Mouse (Mus musculus) heart, adult 11 months (tissue): ENCODE measurements around the gene Ccdc122.

Source experiments
- DNase-seq: peaks from one replicate; pipeline ENCODE4 v3.0.0; 2022

Ccdc122 gene

DNA sequence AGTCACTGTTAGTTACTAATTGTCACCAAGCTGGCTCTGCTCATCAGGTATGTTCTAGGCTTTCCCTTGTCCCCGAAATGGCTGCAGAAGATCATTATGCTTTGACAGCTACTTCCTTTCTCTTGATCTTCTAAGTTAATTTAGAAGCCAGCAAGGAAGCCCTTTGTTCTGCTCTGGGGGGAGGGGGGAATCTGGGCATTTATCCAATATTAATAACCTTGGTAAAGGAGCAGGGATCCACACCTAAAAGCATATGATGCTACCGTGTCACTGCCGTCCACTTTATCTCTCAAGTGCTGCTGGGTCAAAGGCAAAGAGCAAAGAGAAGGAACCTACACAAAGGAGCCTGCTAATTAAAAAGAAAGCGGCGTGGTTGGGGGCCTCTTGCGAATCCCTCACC lies 100.4 kb downstream of the Ccdc122 start:
- DNase-seq = no peak

DNA sequence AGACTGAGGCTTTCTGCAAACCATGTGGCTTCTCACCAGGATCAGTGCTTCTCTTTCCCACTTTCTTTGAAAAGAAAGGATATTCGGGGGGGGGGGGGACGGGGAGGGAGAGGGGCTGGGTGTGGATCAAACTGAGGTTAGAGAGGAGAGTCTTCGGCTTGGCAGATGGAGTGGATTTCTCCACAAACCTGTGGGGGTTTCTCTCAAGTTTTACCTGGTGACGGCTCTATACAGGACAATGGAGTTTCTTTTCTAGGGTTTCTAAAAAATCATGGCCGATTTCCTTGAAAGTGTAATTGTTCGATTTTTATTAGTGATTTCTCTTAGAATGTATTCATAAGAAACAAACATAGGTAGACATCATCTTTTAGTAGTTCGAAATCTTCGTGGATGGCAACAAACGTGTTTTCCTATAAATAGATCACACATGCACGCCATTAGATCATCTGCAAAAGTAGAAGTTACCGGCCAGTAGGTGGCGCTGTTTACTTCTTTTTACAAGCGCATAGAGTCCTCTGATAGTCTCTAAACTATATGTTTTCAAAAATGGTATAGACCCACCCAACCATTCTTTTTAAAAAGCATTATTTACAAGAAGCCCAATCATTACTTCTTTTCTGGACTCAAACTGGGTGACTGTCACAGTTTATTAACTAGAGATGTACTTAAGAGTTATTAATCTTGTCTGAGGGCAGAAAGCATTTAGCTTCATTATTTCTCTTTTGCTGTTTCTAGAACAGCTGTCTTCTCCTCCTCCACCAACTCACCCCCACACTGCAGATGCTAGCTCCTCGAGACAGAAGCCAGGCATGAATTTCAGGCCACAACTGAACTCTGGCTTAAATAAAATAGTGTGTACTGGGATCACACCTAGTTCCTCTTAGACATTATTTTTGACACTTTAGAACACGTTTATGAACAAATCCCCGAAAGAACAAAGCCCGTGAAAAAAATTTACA lies 105.0 kb downstream of the Ccdc122 start:
- peak; percentile 61 for DNase-seq

GRCm38 (mm10) chr14:77145103-77145502 lies 108.5 kb downstream of the Ccdc122 start:
- DNase-seq = peak; percentile 73

- DNase-seq = no peak
Measured at GRCm38 (mm10) chr14:77147635-77148034, 111.1 kb downstream of the Ccdc122 start.

- DNase-seq = peak; percentile 72
Measured at GRCm38 (mm10) chr14:77150556-77150955, 114.0 kb downstream of the Ccdc122 start.

DNA sequence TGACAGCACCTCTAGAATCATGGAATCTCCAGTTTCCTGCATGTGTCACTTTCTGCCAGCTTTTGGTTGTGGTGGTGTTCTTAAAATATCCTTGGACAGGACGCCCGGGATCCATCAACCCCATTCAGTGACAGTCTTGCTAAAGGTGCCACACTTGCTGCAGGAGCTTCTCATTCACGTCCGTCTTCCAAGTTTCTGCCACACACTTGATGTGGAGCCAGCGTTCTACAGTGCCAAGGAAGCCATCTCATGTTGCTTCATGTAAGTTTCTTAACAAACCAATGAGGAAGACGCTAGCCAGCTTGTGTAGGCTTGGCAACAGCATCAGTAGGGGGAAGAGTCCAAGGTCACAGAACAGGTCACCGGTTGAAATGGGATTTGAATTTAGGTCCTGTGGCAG lies 114.9 kb downstream of the Ccdc122 start:
- DNase-seq = peak; percentile 92

GRCm38 (mm10) chr14:77156222-77156910 lies 119.8 kb downstream of the Ccdc122 start, which contains the start of gene Enox1:
Enox1 (plus strand) TSS chr14:77156763.
- peak; percentile 96 for DNase-seq

GRCm38 (mm10) chr14:77156911-77157504 lies 120.4 kb downstream of the Ccdc122 start:
- no peak for DNase-seq

- DNase-seq = peak; percentile 98
Measured at GRCm38 (mm10) chr14:77157505-77157911, 120.9 kb downstream of the Ccdc122 start.

DNA sequence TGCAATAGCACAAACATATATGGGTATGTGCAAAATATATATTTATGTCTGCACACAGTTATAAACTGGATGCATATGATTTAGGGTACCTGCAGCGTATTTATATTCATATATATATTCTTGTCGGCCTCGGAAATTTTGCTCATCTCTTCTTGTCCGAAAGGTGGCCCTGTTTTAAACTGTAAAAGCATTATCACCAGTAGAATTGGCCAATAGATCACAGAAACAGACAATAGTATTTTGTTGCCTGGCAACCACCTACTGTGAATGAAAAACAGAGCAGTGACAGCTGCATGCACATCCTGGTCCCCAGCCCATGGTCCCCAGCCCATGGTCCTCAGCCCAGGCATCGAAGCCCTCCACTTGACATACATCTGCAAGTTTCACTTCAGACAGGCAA lies 122.8 kb downstream of the Ccdc122 start:
- DNase-seq = no peak
